Mouse (Mus musculus): Measurements from ENCODE around the gene Pdxp.
A peak's percentile ranks its signal among the peaks of the same experiment; 100 is the strongest.

Pdxp gene

GRCm38 (mm10) chr15:78928539-78928938, 14.8 kb downstream of the Pdxp start:
- no peak for DNase-seq

- DNase-seq, result no peak
Measured at GRCm38 (mm10) chr15:78930192-78930706, 16.5 kb downstream of the Pdxp start.

GRCm38 (mm10) chr15:78930801-78931426, 17.2 kb downstream of the Pdxp start:
- no peak for DNase-seq

- DNase-seq, result peak; percentile 63 to 72
Measured at GRCm38 (mm10) chr15:78931577-78931976, 17.9 kb downstream of the Pdxp start.

- DNase-seq, result peak; percentile 80 to 83
Measured at GRCm38 (mm10) chr15:78934784-78935320, 21.1 kb downstream of the Pdxp start, which contains the start of gene Nol12. Gene Nol12, plus strand, starts transcription at chr15:78934933.

GRCm38 (mm10) chr15:78936403-78936802, 22.7 kb downstream of the Pdxp start:
- no peak for DNase-seq

- no peak for DNase-seq
Measured at GRCm38 (mm10) chr15:78937311-78937710, 23.6 kb downstream of the Pdxp start.

- DNase-seq, result no peak
Measured at GRCm38 (mm10) chr15:78937963-78938362, 24.2 kb downstream of the Pdxp start.

- DNase-seq, result no peak
Measured at GRCm38 (mm10) chr15:78940325-78940724, 26.6 kb downstream of the Pdxp start.

GRCm38 (mm10) chr15:78942663-78943062, 28.9 kb downstream of the Pdxp start:
- peak; percentile 55 for DNase-seq

GRCm38 (mm10) chr15:78946232-78946631, 32.5 kb downstream of the Pdxp start:
- no peak for DNase-seq

- DNase-seq, result no peak
Measured at GRCm38 (mm10) chr15:78947657-78948056, 33.9 kb downstream of the Pdxp start, which contains the start of gene Triobp. Gene Triobp, plus strand, starts transcription at chr15:78947724.

- no peak for DNase-seq
Measured at GRCm38 (mm10) chr15:78948152-78948725, 34.5 kb downstream of the Pdxp start.

- DNase-seq, result no peak
Measured at GRCm38 (mm10) chr15:78948883-78949282, 35.2 kb downstream of the Pdxp start.

GRCm38 (mm10) chr15:78955663-78956062, 41.9 kb downstream of the Pdxp start:
- DNase-seq, result no peak

- no peak for DNase-seq
Measured at GRCm38 (mm10) chr15:78956351-78956750, 42.6 kb downstream of the Pdxp start.

- no peak for DNase-seq
Measured at GRCm38 (mm10) chr15:78957021-78957420, 43.3 kb downstream of the Pdxp start.

- no peak for DNase-seq
Measured at GRCm38 (mm10) chr15:78959537-78959936, 45.8 kb downstream of the Pdxp start.

- DNase-seq, result no peak
Measured at GRCm38 (mm10) chr15:78960088-78960487, 46.4 kb downstream of the Pdxp start.

GRCm38 (mm10) chr15:78962885-78963284, 49.2 kb downstream of the Pdxp start:
- peak in 1 of 2 experiments; percentile 20 for DNase-seq
